Mouse (Mus musculus): ENCODE data around the gene Fxyd2. TPM values are rescaled to one million over a fixed set of nuclear protein-coding genes. Genes with fewer than 3 reads are reported as not detected.

The Fxyd2 gene
- 1.00 and 1.5 TPM in 2 replicates for polyA plus RNA-seq (2014; fragmentation: Nextera tagmentation; extraction: Ambion mirVana)

- WGBS, result 84% methylated on average over 4 of the region's 4 CpGs
- H3K4me3 ChIP-seq (ENCODE audit: low read depth, low read length), result no peak within 1 kb of the TSS
Measured at GRCm38 (mm10) chr9:45399434-45399833, at the start of gene Fxyd2. Fxyd2 (plus strand) TSS chr9:45399669.

DNA sequence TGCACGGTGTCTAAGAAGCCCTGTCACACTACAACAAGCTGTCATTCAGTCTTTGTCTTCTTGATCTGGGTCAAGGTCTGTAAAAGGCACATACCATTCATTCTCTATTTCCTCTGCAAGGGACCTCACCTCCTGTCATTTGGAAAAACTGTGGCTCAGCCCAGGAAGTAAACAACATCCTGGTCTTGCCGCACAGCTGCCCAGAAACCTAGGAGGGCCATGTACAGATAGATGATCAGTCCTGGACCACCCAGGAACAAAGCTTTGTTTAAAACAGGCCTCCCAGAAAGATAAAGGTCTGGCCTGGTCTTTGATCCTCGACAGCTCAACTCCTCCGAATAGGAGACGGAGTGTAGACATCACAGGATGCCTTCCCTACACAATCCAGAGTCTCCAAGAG is 49.6 kb upstream of the Fxyd2 start:
- Histone ChIP-seq H3K9ac (ENCODE audit: low read length) (no peak overlapping the region), H3K36me3 (ENCODE audit: control insufficient read depth, insufficient read depth, low read length) (no peaks in the 10 kb centered on the region), H3K27ac (ENCODE audit: low read depth, low read length) (no peak overlapping the region), H3K4me2 (no peak overlapping the region), H3K4me1 (ENCODE audit: control insufficient read depth, insufficient read depth, low read length) (no peaks in the 10 kb centered on the region), H3K4me3 (ENCODE audit: low read depth, low read length) (no peak overlapping the region), H3K27me3 (ENCODE audit: control insufficient read depth, insufficient read depth, low read length) (no peaks in the 10 kb centered on the region), H3K9me3 (ENCODE audit: control insufficient read depth, low read length) (no peaks in the 10 kb centered on the region)
- DNase-seq (ENCODE audit: low spot score, missing footprints), result no peak
- WGBS, result 48% methylated on average over 5 of the region's 5 CpGs
- no peak for ATAC-seq (ENCODE audit: low FRiP score)

More at GRCm38 (mm10) chr9:45399434-45399833, at the start of gene Fxyd2:
- no peaks in the 10 kb centered on the region for H3K9me3 ChIP-seq (ENCODE audit: control insufficient read depth, low read length)
- no peak within 1 kb of the TSS for H3K9ac ChIP-seq (ENCODE audit: low read length)
- no peak within 1 kb of the TSS for H3K27ac ChIP-seq (ENCODE audit: low read depth, low read length)
- no peaks in the 10 kb centered on the region for H3K36me3 ChIP-seq (ENCODE audit: control insufficient read depth, insufficient read depth, low read length)
- no peak within 1 kb of the TSS for H3K4me2 ChIP-seq
- ATAC-seq (ENCODE audit: low FRiP score), result no peak
- DNase-seq (ENCODE audit: low spot score, missing footprints), result no peak
- H3K27me3 ChIP-seq (ENCODE audit: control insufficient read depth, insufficient read depth, low read length), result no peaks in the 10 kb centered on the region
- no peaks in the 10 kb centered on the region for H3K4me1 ChIP-seq (ENCODE audit: control insufficient read depth, insufficient read depth, low read length)

GRCm38 (mm10) chr9:45355192-45355591 is 44.3 kb upstream of the Fxyd2 start:
- 85% methylated on average over 2 of the region's 2 CpGs for WGBS
- no peak for ATAC-seq (ENCODE audit: low FRiP score)

DNA sequence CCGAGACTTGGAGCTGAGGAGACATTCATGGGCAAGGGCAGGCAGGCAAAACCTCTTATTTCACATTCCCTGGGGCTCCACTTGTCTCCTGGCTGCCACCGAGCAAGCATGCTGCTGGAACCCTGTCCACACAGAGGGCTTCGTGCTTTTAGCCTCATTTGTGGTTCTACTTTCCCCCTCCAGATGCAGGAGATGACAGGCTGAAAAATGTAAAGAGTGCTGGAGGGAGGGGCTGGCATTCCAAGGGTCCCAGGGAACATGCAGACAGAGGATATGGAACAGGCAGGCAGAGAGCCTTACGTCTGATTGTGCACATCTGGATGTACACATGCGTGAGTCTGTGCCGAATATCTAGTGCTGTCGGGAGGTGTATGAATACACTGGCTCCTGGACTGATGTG is 41.1 kb upstream of the Fxyd2 start:
- Histone ChIP-seq H3K4me2 (no peak overlapping the region), H3K9me3 (ENCODE audit: control insufficient read depth, low read length) (no peaks in the 10 kb centered on the region), H3K9ac (ENCODE audit: low read length) (no peak overlapping the region), H3K36me3 (ENCODE audit: control insufficient read depth, insufficient read depth, low read length) (no peaks in the 10 kb centered on the region), H3K27ac (ENCODE audit: low read depth, low read length) (no peak overlapping the region), H3K27me3 (ENCODE audit: control insufficient read depth, insufficient read depth, low read length) (no peaks in the 10 kb centered on the region), H3K4me3 (ENCODE audit: low read depth, low read length) (no peak overlapping the region), H3K4me1 (ENCODE audit: control insufficient read depth, insufficient read depth, low read length) (no peaks in the 10 kb centered on the region)
- ATAC-seq (ENCODE audit: low FRiP score) (no peak), DNase-seq (ENCODE audit: low spot score, missing footprints) (no peak)
- 82% methylated on average over 7 of the region's 7 CpGs for WGBS

More at GRCm38 (mm10) chr9:45355192-45355591, 44.3 kb upstream of the Fxyd2 start:
- no peak overlapping the region for H3K4me3 ChIP-seq (ENCODE audit: low read depth, low read length)
- H3K27ac ChIP-seq (ENCODE audit: low read depth, low read length), result no peak overlapping the region
- H3K4me2 ChIP-seq, result no peak overlapping the region
- no peaks in the 10 kb centered on the region for H3K9me3 ChIP-seq (ENCODE audit: control insufficient read depth, low read length)
- no peaks in the 10 kb centered on the region for H3K4me1 ChIP-seq (ENCODE audit: control insufficient read depth, insufficient read depth, low read length)
- no peaks in the 10 kb centered on the region for H3K27me3 ChIP-seq (ENCODE audit: control insufficient read depth, insufficient read depth, low read length)
- H3K9ac ChIP-seq (ENCODE audit: low read length), result no peak overlapping the region
- no peak for DNase-seq (ENCODE audit: low spot score, missing footprints)
- no peaks in the 10 kb centered on the region for H3K36me3 ChIP-seq (ENCODE audit: control insufficient read depth, insufficient read depth, low read length)

- Histone ChIP-seq H3K36me3 (ENCODE audit: control insufficient read depth, insufficient read depth, low read length) (no peaks in the 10 kb centered on the region), H3K9me3 (ENCODE audit: control insufficient read depth, low read length) (no peaks in the 10 kb centered on the region), H3K27ac (ENCODE audit: low read depth, low read length) (no peak overlapping the region), H3K9ac (ENCODE audit: low read length) (no peak overlapping the region), H3K4me2 (no peak overlapping the region), H3K27me3 (ENCODE audit: control insufficient read depth, insufficient read depth, low read length) (no peaks in the 10 kb centered on the region), H3K4me3 (ENCODE audit: low read depth, low read length) (no peak overlapping the region), H3K4me1 (ENCODE audit: control insufficient read depth, insufficient read depth, low read length) (no peaks in the 10 kb centered on the region)
- WGBS, result 62% methylated on average over 2 of the region's 2 CpGs
- ATAC-seq (ENCODE audit: low FRiP score) (no peak), DNase-seq (ENCODE audit: low spot score, missing footprints) (peak; percentile 47)
Measured at GRCm38 (mm10) chr9:45362051-45362461, 37.4 kb upstream of the Fxyd2 start.

DNA sequence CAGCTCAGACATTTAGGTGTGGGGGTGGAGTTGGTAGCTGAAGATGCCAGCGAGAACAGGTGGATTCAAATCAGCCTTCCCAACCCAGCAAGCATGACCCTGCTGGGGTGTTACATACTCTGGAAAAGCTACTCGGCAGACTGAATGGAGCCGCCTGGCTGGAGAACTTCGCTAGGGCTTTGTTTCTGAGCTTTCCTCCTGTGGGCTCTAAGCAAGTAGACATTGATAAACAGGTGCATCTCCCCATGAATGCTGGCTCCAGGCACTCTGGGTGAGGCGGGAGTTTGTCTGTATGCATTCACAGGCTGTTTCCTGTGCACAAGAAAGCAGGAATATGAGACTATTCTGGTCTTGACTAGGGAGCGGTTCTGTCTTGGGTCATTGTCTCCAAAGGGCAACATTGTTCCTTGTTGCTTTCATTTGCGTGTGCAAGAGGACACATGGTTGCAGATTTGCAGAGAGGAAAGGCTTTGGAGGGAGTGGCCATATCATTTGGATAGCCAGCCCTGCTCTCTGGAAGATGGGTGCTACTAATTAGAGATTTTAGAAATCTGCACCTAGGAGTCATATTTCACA is 35.7 kb upstream of the Fxyd2 start:
- H3K4me2 ChIP-seq, result no peak overlapping the region
- H3K9me3 ChIP-seq (ENCODE audit: control insufficient read depth, low read length), result no peaks in the 10 kb centered on the region
- no peak overlapping the region for H3K27ac ChIP-seq (ENCODE audit: low read depth, low read length)
- no peaks in the 10 kb centered on the region for H3K27me3 ChIP-seq (ENCODE audit: control insufficient read depth, insufficient read depth, low read length)
- no peak overlapping the region for H3K4me3 ChIP-seq (ENCODE audit: low read depth, low read length)
- H3K36me3 ChIP-seq (ENCODE audit: control insufficient read depth, insufficient read depth, low read length), result no peaks in the 10 kb centered on the region
- DNase-seq (ENCODE audit: low spot score, missing footprints) (peak; percentile 69), ATAC-seq (ENCODE audit: low FRiP score) (no peak)
- WGBS, result 63% methylated on average over 7 of the region's 7 CpGs
- H3K9ac ChIP-seq (ENCODE audit: low read length), result no peak overlapping the region
- H3K4me1 ChIP-seq (ENCODE audit: control insufficient read depth, insufficient read depth, low read length), result no peaks in the 10 kb centered on the region

DNA sequence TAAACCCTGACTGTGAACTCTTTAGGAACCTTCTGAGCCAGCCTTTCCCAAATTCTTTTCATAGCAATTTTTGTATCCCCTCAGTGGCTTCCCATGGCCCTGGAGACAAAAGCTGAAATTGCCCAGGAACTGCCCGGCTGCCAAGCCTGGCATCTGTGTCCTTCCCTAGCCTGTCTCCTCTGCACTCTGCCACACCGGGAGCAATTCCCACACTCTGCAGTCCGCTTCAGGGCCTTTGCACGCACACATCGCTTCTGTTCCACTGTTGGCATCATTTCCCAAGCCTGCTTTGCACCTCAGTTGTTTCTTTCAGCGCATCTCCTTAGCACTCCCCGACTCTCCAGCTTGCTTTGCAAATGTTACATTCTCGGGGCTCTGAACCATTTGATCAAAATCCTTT is 31.8 kb upstream of the Fxyd2 start:
- Histone ChIP-seq H3K36me3 (ENCODE audit: control insufficient read depth, insufficient read depth, low read length) (no peaks in the 10 kb centered on the region), H3K4me1 (ENCODE audit: control insufficient read depth, insufficient read depth, low read length) (peaks cover 15% of the 10 kb centered on the region), H3K9me3 (ENCODE audit: control insufficient read depth, low read length) (no peaks in the 10 kb centered on the region), H3K27ac (ENCODE audit: low read depth, low read length) (no peak overlapping the region), H3K9ac (ENCODE audit: low read length) (no peak overlapping the region), H3K4me3 (ENCODE audit: low read depth, low read length) (no peak overlapping the region), H3K4me2 (no peak overlapping the region), H3K27me3 (ENCODE audit: control insufficient read depth, insufficient read depth, low read length) (no peaks in the 10 kb centered on the region)
- WGBS, result 72% methylated on average over 8 of the region's 8 CpGs
- DNase-seq (ENCODE audit: low spot score, missing footprints), result peak; percentile 35
- no peak for ATAC-seq (ENCODE audit: low FRiP score)

DNA sequence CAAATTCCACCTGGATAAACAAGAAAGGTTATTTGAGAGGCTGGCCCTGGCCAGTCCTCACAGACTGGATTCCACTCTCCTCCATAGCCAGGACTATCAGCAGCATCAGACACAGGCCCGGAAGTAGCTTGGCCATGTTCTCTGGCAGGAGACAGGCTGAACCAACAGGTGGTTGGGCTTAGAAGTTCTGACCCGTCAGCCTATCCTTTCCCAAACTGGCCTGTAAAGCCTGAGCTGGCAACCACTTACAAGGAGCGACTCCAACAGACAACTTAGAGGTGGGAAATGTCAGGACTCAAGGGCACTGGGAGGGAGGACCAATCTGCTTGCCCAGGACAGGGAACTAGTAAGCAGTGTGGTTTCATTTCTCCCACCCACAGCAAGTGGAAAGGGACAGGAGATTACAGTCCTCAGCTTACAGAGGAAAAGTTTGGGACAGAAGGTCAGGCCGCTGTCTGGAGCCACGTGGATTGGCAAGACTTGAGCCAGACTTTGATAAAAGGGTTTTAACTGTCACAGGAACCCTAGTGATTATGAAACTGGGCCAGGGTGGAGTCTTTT is 31.0 kb upstream of the Fxyd2 start:
- Histone ChIP-seq H3K4me2 (no peak overlapping the region), H3K27me3 (ENCODE audit: control insufficient read depth, insufficient read depth, low read length) (no peaks in the 10 kb centered on the region), H3K4me3 (ENCODE audit: low read depth, low read length) (no peak overlapping the region), H3K36me3 (ENCODE audit: control insufficient read depth, insufficient read depth, low read length) (no peaks in the 10 kb centered on the region), H3K27ac (ENCODE audit: low read depth, low read length) (no peak overlapping the region), H3K4me1 (ENCODE audit: control insufficient read depth, insufficient read depth, low read length) (peaks cover 15% of the 10 kb centered on the region), H3K9me3 (ENCODE audit: control insufficient read depth, low read length) (no peaks in the 10 kb centered on the region), H3K9ac (ENCODE audit: low read length) (no peak overlapping the region)
- 72% methylated on average over 5 of the region's 5 CpGs for WGBS
- ATAC-seq (ENCODE audit: low FRiP score) (no peak), DNase-seq (ENCODE audit: low spot score, missing footprints) (peak; percentile 51)

DNA sequence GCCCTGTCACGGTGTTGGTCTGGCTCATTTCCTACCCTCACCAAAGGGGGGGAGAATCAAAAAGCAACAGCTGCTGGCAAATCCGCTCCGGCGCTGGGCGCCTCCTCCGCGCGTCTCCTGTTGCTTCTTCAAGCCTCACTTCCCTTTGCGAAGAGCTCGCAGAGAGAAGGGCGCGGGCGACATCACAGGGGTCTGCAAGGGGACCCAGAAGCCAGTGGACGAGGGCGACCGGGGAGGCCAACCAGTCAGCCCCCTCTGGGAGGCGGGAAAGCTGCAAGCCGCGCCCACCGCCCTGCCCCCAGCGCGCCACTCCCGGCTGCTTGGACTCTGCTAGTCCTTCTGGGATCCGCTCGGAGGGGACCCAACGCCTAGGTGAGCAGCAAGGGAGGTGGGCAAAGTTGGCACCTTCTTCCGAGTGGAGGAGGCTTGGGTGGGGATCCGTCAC is 29.3 kb upstream of the Fxyd2 start, which contains the start of gene Fxyd6:
Fxyd6 (plus strand) TSS at position 69 of the 445 bp plus-strand sequence.
- WGBS, result 0% methylated on average over 28 of the region's 28 CpGs
- H3K27me3 ChIP-seq (ENCODE audit: control insufficient read depth, insufficient read depth, low read length), result no peaks in the 10 kb centered on the region

More for the DNA sequence above, 29.3 kb upstream of the Fxyd2 start, which contains the start of gene Fxyd6:
- peak within 1 kb of the TSS; percentile 21 for H3K27ac ChIP-seq (ENCODE audit: low read depth, low read length)
- ATAC-seq (ENCODE audit: low FRiP score) (peak; percentile 82), DNase-seq (ENCODE audit: low spot score, missing footprints) (peak; percentile 97)
- H3K4me1 ChIP-seq (ENCODE audit: control insufficient read depth, insufficient read depth, low read length), result peaks cover 15% of the 10 kb centered on the region
- H3K36me3 ChIP-seq (ENCODE audit: control insufficient read depth, insufficient read depth, low read length), result no peaks in the 10 kb centered on the region
- peak within 1 kb of the TSS; percentile 83 for H3K9ac ChIP-seq (ENCODE audit: low read length)
- peak within 1 kb of the TSS; percentile 86 for H3K4me2 ChIP-seq
- peak within 1 kb of the TSS; percentile 52 for H3K4me3 ChIP-seq (ENCODE audit: low read depth, low read length)
- H3K9me3 ChIP-seq (ENCODE audit: control insufficient read depth, low read length), result no peaks in the 10 kb centered on the region
